Mouse (Mus musculus) ES-Bruce4 (cell line): ENCODE data around the gene Myef2.

Experiments
- CTCF ChIP-seq: IDR thresholded peaks from one replicate; pipeline ENCODE4 v1.8.1; 2011; ENCODE audit warnings: low read depth, low read length
- EP300 ChIP-seq: IDR thresholded peaks from 2 replicates; pipeline ENCODE4 v1.6.1; 2011; ENCODE audit warnings: low read depth, low read length; ENCODE audit not compliant: insufficient read depth
- POLR2A ChIP-seq: IDR thresholded peaks from one replicate; pipeline ENCODE4 v1.8.1; 2011; ENCODE audit warnings: low read length; ENCODE audit not compliant: insufficient read depth

GRCm38 (mm10) chr2:125119381-125120110 is 3.9 kb downstream of the Myef2 start:
- TF ChIP-seq CTCF: no peak
- no peak for TF ChIP-seq POLR2A
- no peak for TF ChIP-seq EP300
